Mouse (Mus musculus) stomach, embryonic 14.5 days (tissue): Measurements from ENCODE around the gene Grid1. TPM values are rescaled to one million over a fixed set of nuclear protein-coding genes. Genes with fewer than 3 reads are reported as not detected.

ENCODE experiments used
- ATAC-seq: fragments of 200-750 bp; cut with Nextera tagmentation; 2 replicates; pipeline ENCODE4 v1.8.0; 2017; ENCODE audit warnings: low read depth, moderate TSS enrichment; ENCODE audit not compliant: insufficient number of reproducible peaks, insufficient read depth, low FRiP score
- H3K27ac ChIP-seq: fragments of 300-500 bp; sonication (generic); 2 replicates; pipeline ENCODE4 v1.5.1; 2014; ENCODE audit warnings: mild to moderate bottlenecking, low read length, moderate library complexity, mixed read lengths
- H3K27me3 ChIP-seq: fragments of 300-500 bp; sonication (generic); 2 replicates; pipeline ENCODE4 v1.6.1; 2014; ENCODE audit warnings: low read length, control low read depth, mixed read lengths; ENCODE audit not compliant: control insufficient read depth, insufficient read depth
- H3K36me3 ChIP-seq: fragments of 300-500 bp; sonication (generic); 2 replicates; pipeline ENCODE4 v1.6.1; 2014; ENCODE audit warnings: mild to moderate bottlenecking, control low read depth, low read length, moderate library complexity, mixed read lengths; ENCODE audit not compliant: control insufficient read depth, insufficient read depth
- H3K4me1 ChIP-seq: fragments of 300-500 bp; sonication (generic); 2 replicates; pipeline ENCODE4 v1.6.1; 2014; ENCODE audit warnings: low read length, control low read depth, mixed read lengths; ENCODE audit not compliant: control insufficient read depth, insufficient read depth
- H3K4me2 ChIP-seq: fragments of 300-500 bp; sonication (generic); replicated peaks from 2 replicates; pipeline ENCODE4 v1.6.1; 2014; ENCODE audit warnings: low read depth, low read length, control low read depth
- H3K4me3 ChIP-seq: fragments of 300-500 bp; sonication (generic); 2 replicates; pipeline ENCODE4 v1.5.1; 2014; ENCODE audit warnings: low read depth, low read length, control low read depth
- H3K9ac ChIP-seq: fragments of 300-500 bp; sonication (generic); replicated peaks from 2 replicates; pipeline ENCODE4 v1.6.1; 2014; ENCODE audit warnings: low read depth, mild to moderate bottlenecking, control low read depth, low read length, moderate library complexity, mixed read lengths
- H3K9me3 ChIP-seq: fragments of 300-500 bp; sonication (generic); 2 replicates; pipeline ENCODE4 v1.6.1; 2016; ENCODE audit warnings: low read depth, low read length, control low read depth; ENCODE audit not compliant: control insufficient read depth
- WGBS: fragments of 180-500 bp; shearing (Covaris S2); extraction: QIAGEN DNeasy Blood & Tissue Kit; methylation state at CpG from one replicate; pipeline ENCODE4 v1.1.7; 2014; 5-methylcytosine and 5-hydroxymethylcytosine counted together
- polyA plus RNA-seq: library from polyadenylated mRNA; unstranded; fragments of >200 nt; fragmentation: Nextera tagmentation; extraction: Ambion mirVana; gene quantifications from 2 replicates; pipeline ENCODE4 v1.2.1, GENCODE M21; 2014

Gene Grid1
- polyA plus RNA-seq, 1 experiment from 2014 or later, result 1.1 TPM

- WGBS, result 81% methylated on average over 7 of the region's 7 CpGs
- Histone ChIP-seq H3K9ac (no peak overlapping the region), H3K4me2 (no peak overlapping the region), H3K36me3 (no peaks in the 10 kb centered on the region), H3K9me3 (no peaks in the 10 kb centered on the region; the same call in 1 of the 2 replicates), H3K27me3 (no peaks in the 10 kb centered on the region), H3K4me3 (no peak overlapping the region), H3K27ac (no peak overlapping the region), H3K4me1 (no peaks in the 10 kb centered on the region)
- no peak for ATAC-seq
These were observed 41.1 kb upstream of the Grid1 start for GRCm38 (mm10) chr14:34778760-34779159.

- ATAC-seq, result no peak
- H3K9me3 ChIP-seq, result no peaks in the 10 kb centered on the region
- H3K4me1 ChIP-seq, result no peaks in the 10 kb centered on the region
- no peak overlapping the region for H3K27ac ChIP-seq
- H3K4me3 ChIP-seq, result no peak overlapping the region
- no peak overlapping the region for H3K4me2 ChIP-seq
- H3K36me3 ChIP-seq, result no peaks in the 10 kb centered on the region
- 81% methylated on average over 1 of the region's 1 CpGs for WGBS
- no peak overlapping the region for H3K9ac ChIP-seq
- no peaks in the 10 kb centered on the region for H3K27me3 ChIP-seq
These were observed 26.4 kb upstream of the Grid1 start for GRCm38 (mm10) chr14:34793406-34794037.

DNA sequence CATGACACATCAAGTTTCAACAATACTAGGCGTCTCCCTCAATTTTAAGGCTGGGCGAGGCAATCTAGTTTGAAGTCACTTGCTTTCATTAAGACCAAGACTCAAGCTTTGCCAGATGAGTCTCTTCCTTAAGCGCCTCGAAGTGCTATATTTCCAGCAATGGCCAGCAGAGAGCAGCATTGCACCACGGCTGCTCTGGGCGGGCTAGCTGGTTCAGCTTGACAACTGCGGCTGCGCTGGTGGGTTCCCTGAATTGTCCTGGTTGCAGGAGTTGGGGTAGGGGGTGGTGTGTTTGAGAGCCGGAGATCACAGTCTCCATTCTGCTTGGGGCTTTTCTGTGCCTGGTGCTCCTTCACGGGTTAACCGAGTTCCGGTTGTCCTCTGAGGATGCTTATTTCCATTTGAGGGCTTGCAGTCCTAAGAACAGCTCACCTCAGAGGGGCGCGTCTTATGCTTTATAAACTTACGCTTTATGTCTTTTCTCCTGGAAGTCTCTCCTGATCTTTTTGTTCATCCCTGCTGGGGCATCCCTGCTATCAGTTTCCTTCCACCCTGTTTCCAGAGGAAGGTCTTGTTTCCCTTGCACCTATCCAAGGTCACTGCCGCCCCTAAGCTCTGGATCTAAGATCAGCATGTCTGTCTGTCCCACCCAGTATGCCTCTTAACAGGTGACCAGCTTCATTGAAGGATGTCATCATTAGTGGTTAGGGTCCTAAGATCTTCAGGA is 9.0 kb upstream of the Grid1 start:
- Histone ChIP-seq H3K9me3 (no peaks in the 10 kb centered on the region), H3K4me1 (no peaks in the 10 kb centered on the region), H3K27me3 (no peaks in the 10 kb centered on the region), H3K4me2 (no peak overlapping the region), H3K4me3 (no peak overlapping the region), H3K27ac (no peak overlapping the region), H3K36me3 (no peaks in the 10 kb centered on the region), H3K9ac (no peak overlapping the region)
- peak; percentile 37; the same call in 1 of the 2 replicates for ATAC-seq
- WGBS, result 18% methylated on average over 16 of the region's 16 CpGs

- Histone ChIP-seq H3K4me2 (no peak overlapping the region), H3K9me3 (no peaks in the 10 kb centered on the region), H3K36me3 (no peaks in the 10 kb centered on the region), H3K9ac (no peak overlapping the region), H3K27ac (no peak overlapping the region), H3K27me3 (peaks cover 4% of the 10 kb centered on the region), H3K4me3 (no peak overlapping the region), H3K4me1 (no peaks in the 10 kb centered on the region)
- WGBS, result 76% methylated on average over 10 of the region's 10 CpGs
- ATAC-seq, result no peak
These were observed 8.5 kb upstream of the Grid1 start for GRCm38 (mm10) chr14:34811490-34811808.

GRCm38 (mm10) chr14:34816301-34816700 is 3.6 kb upstream of the Grid1 start:
- H3K36me3 ChIP-seq, result no peaks in the 10 kb centered on the region
- ATAC-seq, result no peak
- peaks cover 7% of the 10 kb centered on the region; the same call in 1 of the 2 replicates for H3K4me1 ChIP-seq
- no peak overlapping the region for H3K4me2 ChIP-seq
- H3K27ac ChIP-seq, result no peak overlapping the region
- no peaks in the 10 kb centered on the region for H3K9me3 ChIP-seq
- no peak overlapping the region for H3K9ac ChIP-seq
- peaks cover 49% of the 10 kb centered on the region for H3K27me3 ChIP-seq
- no peak overlapping the region for H3K4me3 ChIP-seq
- 31% methylated on average over 3 of the region's 3 CpGs for WGBS

- H3K36me3 ChIP-seq, result no peaks in the 10 kb centered on the region
- H3K4me2 ChIP-seq, result no peak overlapping the region; the same call in 1 of the 2 replicates
- H3K4me3 ChIP-seq, result no peak overlapping the region
- H3K9ac ChIP-seq, result no peak overlapping the region
- H3K27ac ChIP-seq, result no peak overlapping the region
- 5% methylated on average over 9 of the region's 9 CpGs for WGBS
- ATAC-seq, result no peak
- H3K9me3 ChIP-seq, result no peaks in the 10 kb centered on the region
- peaks cover 70% of the 10 kb centered on the region for H3K27me3 ChIP-seq
- H3K4me1 ChIP-seq, result peaks cover 12% of the 10 kb centered on the region; the same call in 1 of the 2 replicates
These were observed 1.4 kb upstream of the Grid1 start for GRCm38 (mm10) chr14:34818387-34818980.

DNA sequence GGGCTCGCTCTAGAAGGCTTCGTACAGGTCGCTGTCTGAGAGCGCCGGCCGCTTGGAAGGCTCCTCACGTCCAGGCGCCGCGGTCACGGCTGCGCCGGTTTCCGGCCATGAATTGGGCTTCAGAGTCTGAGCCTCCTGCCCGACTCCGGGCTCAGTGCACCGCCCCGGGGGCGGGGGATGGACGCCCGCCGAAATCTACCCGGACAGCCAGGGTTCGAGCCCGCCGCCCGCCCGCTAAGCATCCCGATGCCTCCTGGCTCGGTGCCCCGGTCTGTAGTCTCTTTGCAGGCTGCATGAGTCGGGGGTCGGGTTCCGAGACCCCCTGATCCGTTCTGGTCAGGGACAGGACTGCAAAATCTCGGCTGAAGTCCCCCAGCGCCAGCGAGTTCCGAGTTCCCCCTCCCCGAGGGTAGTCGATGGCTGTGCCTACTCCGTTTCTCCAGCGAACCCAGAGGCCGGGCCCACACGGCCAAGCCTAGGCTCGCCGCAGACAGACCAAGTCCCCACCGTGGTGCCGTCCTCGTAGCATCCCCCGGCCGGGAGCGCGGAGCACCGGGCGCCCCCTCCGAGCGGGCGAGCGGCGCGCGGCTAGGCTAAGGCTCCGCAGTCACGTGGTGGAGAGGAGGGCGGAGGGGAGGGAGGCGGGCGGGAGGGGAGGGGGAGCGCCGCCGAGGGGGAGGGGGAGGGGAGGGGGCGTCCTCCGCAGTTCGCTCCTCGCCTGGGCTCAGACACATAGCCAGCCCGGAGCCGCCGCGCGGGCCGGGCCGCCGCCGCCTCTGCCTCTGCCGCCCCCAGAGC is 588 bp upstream of the Grid1 start:
- Histone ChIP-seq H3K9ac (peak overlapping the region; percentile 25; the same call in 1 of the 2 replicates), H3K4me2 (peak overlapping the region; percentile 86), H3K27ac (no peak overlapping the region), H3K9me3 (no peaks in the 10 kb centered on the region), H3K4me3 (peak overlapping the region; percentile 45), H3K27me3 (peaks cover 70% of the 10 kb centered on the region), H3K36me3 (no peaks in the 10 kb centered on the region), H3K4me1 (peaks cover 12% of the 10 kb centered on the region; the same call in 1 of the 2 replicates)
- 2% methylated on average over 70 of the region's 85 CpGs for WGBS
- ATAC-seq, result peak; percentile 64

DNA sequence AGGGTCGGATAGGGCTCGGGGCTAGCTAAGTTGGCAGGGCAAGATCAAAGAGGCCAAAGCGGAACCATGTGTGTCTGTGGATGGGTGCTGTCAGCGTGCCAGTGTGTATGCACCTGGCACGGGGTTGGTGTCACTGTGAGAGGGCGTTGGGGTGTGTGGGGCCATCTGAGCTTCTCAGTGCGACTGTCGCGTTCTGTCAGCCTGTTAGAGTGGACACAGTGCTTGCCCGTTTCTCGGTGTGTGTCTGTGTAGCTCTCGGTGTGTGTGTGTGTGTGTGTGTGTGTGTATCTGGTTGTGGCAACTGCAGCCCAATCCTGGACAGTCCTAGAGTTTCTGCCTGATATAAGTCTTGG is 721 bp downstream of the Grid1 start:
- no peak for ATAC-seq

More for the DNA sequence above, 721 bp downstream of the Grid1 start:
- Histone ChIP-seq H3K4me1 (peaks cover 12% of the 10 kb centered on the region; the same call in 1 of the 2 replicates), H3K27ac (no peak overlapping the region), H3K27me3 (peaks cover 70% of the 10 kb centered on the region), H3K9ac (no peak overlapping the region), H3K36me3 (no peaks in the 10 kb centered on the region), H3K4me2 (peak overlapping the region; percentile 86), H3K9me3 (no peaks in the 10 kb centered on the region), H3K4me3 (peak overlapping the region; percentile 45)
- WGBS, result 2% methylated on average over 12 of the region's 12 CpGs
